Mouse (Mus musculus): ENCODE measurements around the gene Clasp2. TPM values are rescaled to one million over a fixed set of nuclear protein-coding genes. Genes with fewer than 3 reads are reported as not detected.
A peak's percentile ranks its signal among the peaks of the same experiment; 100 is the strongest.
"Not testable (repeated sequence)": the region's sequence is repeated elsewhere in the genome, so short reads cannot be mapped to it uniquely, and the experiment has no call there.

The Clasp2 gene
- polyA plus RNA-seq, 1 experiment from 2014 or later: 145 TPM

GRCm38 (mm10) chr9:113780863-113781262 is 39.6 kb downstream of the Clasp2 start:
- ATAC-seq: no peak
- H3K4me3 ChIP-seq (ENCODE audit: low read depth, low read length): no peak overlapping the region
- no peak overlapping the region for H3K4me2 ChIP-seq (ENCODE audit: low read length)
- 87% methylated on average over 3 of the region's 3 CpGs for WGBS
- no peaks in the 10 kb centered on the region for H3K27me3 ChIP-seq (ENCODE audit: control insufficient read depth, insufficient read depth, low read depth, low read length)
- no peak overlapping the region for H3K9ac ChIP-seq (ENCODE audit: low read depth, low read length)
- H3K36me3 ChIP-seq (ENCODE audit: control insufficient read depth, insufficient read depth, low read length): no peaks in the 10 kb centered on the region
- no peak overlapping the region for H3K27ac ChIP-seq (ENCODE audit: low read length)
- no peaks in the 10 kb centered on the region for H3K9me3 ChIP-seq (replicated peaks; ENCODE audit: control insufficient read depth, low read length, poor library complexity, severe bottlenecking)
- no peaks in the 10 kb centered on the region for H3K4me1 ChIP-seq (ENCODE audit: control insufficient read depth, insufficient read depth, low read length)

- Histone ChIP-seq H3K27me3 (ENCODE audit: control insufficient read depth, insufficient read depth, low read depth, low read length) (no peaks in the 10 kb centered on the region), H3K4me3 (ENCODE audit: low read depth, low read length) (no peak overlapping the region), H3K9ac (ENCODE audit: low read depth, low read length) (no peak overlapping the region), H3K36me3 (ENCODE audit: control insufficient read depth, insufficient read depth, low read length) (no peaks in the 10 kb centered on the region), H3K4me1 (ENCODE audit: control insufficient read depth, insufficient read depth, low read length) (no peaks in the 10 kb centered on the region), H3K9me3 (replicated peaks; ENCODE audit: control insufficient read depth, low read length, poor library complexity, severe bottlenecking) (no peaks in the 10 kb centered on the region), H3K4me2 (ENCODE audit: low read length) (no peak overlapping the region), H3K27ac (ENCODE audit: low read length) (no peak overlapping the region)
- ATAC-seq: no peak
- WGBS: 36% methylated on average over 4 of the region's 4 CpGs
Observed at GRCm38 (mm10) chr9:113782362-113783005, 41.2 kb downstream of the Clasp2 start.

GRCm38 (mm10) chr9:113783674-113784073 is 42.4 kb downstream of the Clasp2 start:
- Histone ChIP-seq H3K4me3 (ENCODE audit: low read depth, low read length) (no peak overlapping the region), H3K9ac (ENCODE audit: low read depth, low read length) (no peak overlapping the region), H3K4me1 (ENCODE audit: control insufficient read depth, insufficient read depth, low read length) (no peaks in the 10 kb centered on the region), H3K4me2 (ENCODE audit: low read length) (no peak overlapping the region), H3K27ac (ENCODE audit: low read length) (no peak overlapping the region), H3K27me3 (ENCODE audit: control insufficient read depth, insufficient read depth, low read depth, low read length) (no peaks in the 10 kb centered on the region), H3K9me3 (replicated peaks; ENCODE audit: control insufficient read depth, low read length, poor library complexity, severe bottlenecking) (no peaks in the 10 kb centered on the region), H3K36me3 (ENCODE audit: control insufficient read depth, insufficient read depth, low read length) (no peaks in the 10 kb centered on the region)
- WGBS: 69% methylated on average over 5 of the region's 5 CpGs
- ATAC-seq: no peak

- H3K27ac ChIP-seq (ENCODE audit: low read length); ATAC-seq; H3K9me3 ChIP-seq (replicated peaks; ENCODE audit: control insufficient read depth, low read length, poor library complexity, severe bottlenecking); H3K27me3 ChIP-seq (ENCODE audit: control insufficient read depth, insufficient read depth, low read depth, low read length); H3K4me3 ChIP-seq (ENCODE audit: low read depth, low read length); H3K36me3 ChIP-seq (ENCODE audit: control insufficient read depth, insufficient read depth, low read length); H3K9ac ChIP-seq (ENCODE audit: low read depth, low read length); H3K4me1 ChIP-seq (ENCODE audit: control insufficient read depth, insufficient read depth, low read length); H3K4me2 ChIP-seq (ENCODE audit: low read length): not testable (repeated sequence)
- 68% methylated on average over 4 of the region's 6 CpGs for WGBS
Observed at GRCm38 (mm10) chr9:113789283-113789682, 48.0 kb downstream of the Clasp2 start.

- peak; percentile 98 for ATAC-seq
- H3K4me3 ChIP-seq (ENCODE audit: low read depth, low read length): peak overlapping the region; percentile 49
- peak overlapping the region; percentile 76 for H3K9ac ChIP-seq (ENCODE audit: low read depth, low read length)
- H3K4me1 ChIP-seq (ENCODE audit: control insufficient read depth, insufficient read depth, low read length): peaks cover 20% of the 10 kb centered on the region
- peak overlapping the region; percentile 91 for H3K27ac ChIP-seq (ENCODE audit: low read length)
- no peaks in the 10 kb centered on the region for H3K27me3 ChIP-seq (ENCODE audit: control insufficient read depth, insufficient read depth, low read depth, low read length)
- peak overlapping the region; percentile 74 for H3K4me2 ChIP-seq (ENCODE audit: low read length)
- WGBS: 1% methylated on average over 17 of the region's 17 CpGs
- no peaks in the 10 kb centered on the region for H3K36me3 ChIP-seq (ENCODE audit: control insufficient read depth, insufficient read depth, low read length)
- no peaks in the 10 kb centered on the region for H3K9me3 ChIP-seq (replicated peaks; ENCODE audit: control insufficient read depth, low read length, poor library complexity, severe bottlenecking)
Observed at GRCm38 (mm10) chr9:113792651-113793512, 51.6 kb downstream of the Clasp2 start.

GRCm38 (mm10) chr9:113793513-113793905 is 52.2 kb downstream of the Clasp2 start:
- peak overlapping the region; percentile 91 for H3K27ac ChIP-seq (ENCODE audit: low read length)
- H3K9ac ChIP-seq (ENCODE audit: low read depth, low read length): peak overlapping the region; percentile 76
- peaks cover 22% of the 10 kb centered on the region for H3K4me1 ChIP-seq (ENCODE audit: control insufficient read depth, insufficient read depth, low read length)
- 9% methylated on average over 3 of the region's 3 CpGs for WGBS
- peak overlapping the region; percentile 74 for H3K4me2 ChIP-seq (ENCODE audit: low read length)
- no peak for ATAC-seq
- H3K27me3 ChIP-seq (ENCODE audit: control insufficient read depth, insufficient read depth, low read depth, low read length): no peaks in the 10 kb centered on the region
- no peaks in the 10 kb centered on the region for H3K9me3 ChIP-seq (replicated peaks; ENCODE audit: control insufficient read depth, low read length, poor library complexity, severe bottlenecking)
- H3K36me3 ChIP-seq (ENCODE audit: control insufficient read depth, insufficient read depth, low read length): no peaks in the 10 kb centered on the region
- H3K4me3 ChIP-seq (ENCODE audit: low read depth, low read length): peak overlapping the region; percentile 49

- no peaks in the 10 kb centered on the region for H3K9me3 ChIP-seq (replicated peaks; ENCODE audit: control insufficient read depth, low read length, poor library complexity, severe bottlenecking)
- WGBS: 64% methylated on average over 2 of the region's 2 CpGs
- H3K4me1 ChIP-seq (ENCODE audit: control insufficient read depth, insufficient read depth, low read length): peaks cover 23% of the 10 kb centered on the region
- H3K27ac ChIP-seq (ENCODE audit: low read length): no peak overlapping the region
- H3K27me3 ChIP-seq (ENCODE audit: control insufficient read depth, insufficient read depth, low read depth, low read length): no peaks in the 10 kb centered on the region
- H3K4me2 ChIP-seq (ENCODE audit: low read length): peak overlapping the region; percentile 74
- no peaks in the 10 kb centered on the region for H3K36me3 ChIP-seq (ENCODE audit: control insufficient read depth, insufficient read depth, low read length)
- no peak for ATAC-seq
- H3K4me3 ChIP-seq (ENCODE audit: low read depth, low read length): peak overlapping the region; percentile 49
- H3K9ac ChIP-seq (ENCODE audit: low read depth, low read length): peak overlapping the region; percentile 61
Observed at GRCm38 (mm10) chr9:113793966-113794365, 52.7 kb downstream of the Clasp2 start.

- H3K4me2 ChIP-seq (ENCODE audit: low read length): no peak overlapping the region
- H3K36me3 ChIP-seq (ENCODE audit: control insufficient read depth, insufficient read depth, low read length): no peaks in the 10 kb centered on the region
- no peak for ATAC-seq
- H3K4me1 ChIP-seq (ENCODE audit: control insufficient read depth, insufficient read depth, low read length): peaks cover 16% of the 10 kb centered on the region
- H3K4me3 ChIP-seq (ENCODE audit: low read depth, low read length): no peak overlapping the region
- 87% methylated on average over 5 of the region's 5 CpGs for WGBS
- no peak overlapping the region for H3K9ac ChIP-seq (ENCODE audit: low read depth, low read length)
- H3K27me3 ChIP-seq (ENCODE audit: control insufficient read depth, insufficient read depth, low read depth, low read length): no peaks in the 10 kb centered on the region
- H3K9me3 ChIP-seq (replicated peaks; ENCODE audit: control insufficient read depth, low read length, poor library complexity, severe bottlenecking): no peaks in the 10 kb centered on the region
- H3K27ac ChIP-seq (ENCODE audit: low read length): no peak overlapping the region
Observed at GRCm38 (mm10) chr9:113797206-113797605, 55.9 kb downstream of the Clasp2 start.

GRCm38 (mm10) chr9:113800671-113801070 is 59.4 kb downstream of the Clasp2 start:
- WGBS: 95% methylated on average over 3 of the region's 3 CpGs
- H3K27me3 ChIP-seq (ENCODE audit: control insufficient read depth, insufficient read depth, low read depth, low read length): no peaks in the 10 kb centered on the region
- no peak overlapping the region for H3K4me3 ChIP-seq (ENCODE audit: low read depth, low read length)
- peaks cover 10% of the 10 kb centered on the region for H3K4me1 ChIP-seq (ENCODE audit: control insufficient read depth, insufficient read depth, low read length)
- no peak for ATAC-seq
- H3K36me3 ChIP-seq (ENCODE audit: control insufficient read depth, insufficient read depth, low read length): no peaks in the 10 kb centered on the region
- no peaks in the 10 kb centered on the region for H3K9me3 ChIP-seq (replicated peaks; ENCODE audit: control insufficient read depth, low read length, poor library complexity, severe bottlenecking)
- no peak overlapping the region for H3K27ac ChIP-seq (ENCODE audit: low read length)
- no peak overlapping the region for H3K9ac ChIP-seq (ENCODE audit: low read depth, low read length)
- no peak overlapping the region for H3K4me2 ChIP-seq (ENCODE audit: low read length)
